Mouse (Mus musculus): ENCODE data around the gene Calhm5.
A peak's percentile ranks its signal among the peaks of the same experiment; 100 is the strongest.

Calhm5 gene

DNA sequence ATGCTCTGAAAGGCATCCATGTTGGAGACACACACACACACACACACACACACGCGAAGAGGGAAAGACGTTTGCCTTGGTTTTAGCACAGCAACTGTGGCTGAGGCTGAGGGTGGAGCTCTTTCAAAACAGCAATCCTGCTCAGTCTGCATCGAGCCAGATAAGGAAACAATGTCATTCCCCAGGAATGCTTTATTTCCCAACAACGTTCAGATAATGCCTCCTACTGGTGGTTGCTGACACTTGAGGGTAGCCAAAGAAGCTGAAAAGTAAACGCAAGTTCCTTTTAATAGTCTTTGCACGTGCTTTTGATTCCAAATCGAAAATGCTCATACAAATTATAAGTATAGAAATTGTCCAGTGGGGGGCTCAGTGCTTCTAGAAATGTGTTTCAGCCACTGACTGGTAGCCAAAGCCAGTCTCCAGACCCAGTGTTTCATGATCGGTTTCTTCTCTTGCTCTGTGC lies at the start of gene Calhm5:
Gene Calhm5, minus strand, starts transcription at position 102 of the 466 bp plus-strand sequence.
- DNase-seq (ENCODE audit: extremely low read depth, insufficient read length, low spot score): peak; percentile 11

DNA sequence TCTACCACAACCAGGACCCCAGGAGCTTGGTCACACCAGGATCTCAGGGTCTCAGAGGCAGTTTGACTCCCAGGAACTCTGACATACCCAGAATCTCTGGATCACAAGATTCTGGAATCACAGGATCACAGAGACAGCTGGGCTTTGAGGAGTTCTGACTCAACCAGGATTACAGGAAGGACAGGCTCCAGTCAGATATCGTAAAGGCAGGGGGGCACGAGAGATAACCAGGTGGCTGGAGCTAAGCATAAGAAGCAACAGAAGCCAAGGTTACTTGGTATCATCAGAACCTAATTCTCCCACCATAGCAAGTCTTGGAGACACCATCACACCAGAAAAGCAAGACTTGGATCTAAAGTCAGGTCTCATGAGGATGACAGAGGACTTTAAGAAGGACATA lies 45.4 kb upstream of the Calhm5 start:
- no peak for DNase-seq (ENCODE audit: extremely low read depth, insufficient read length, low spot score)

DNA sequence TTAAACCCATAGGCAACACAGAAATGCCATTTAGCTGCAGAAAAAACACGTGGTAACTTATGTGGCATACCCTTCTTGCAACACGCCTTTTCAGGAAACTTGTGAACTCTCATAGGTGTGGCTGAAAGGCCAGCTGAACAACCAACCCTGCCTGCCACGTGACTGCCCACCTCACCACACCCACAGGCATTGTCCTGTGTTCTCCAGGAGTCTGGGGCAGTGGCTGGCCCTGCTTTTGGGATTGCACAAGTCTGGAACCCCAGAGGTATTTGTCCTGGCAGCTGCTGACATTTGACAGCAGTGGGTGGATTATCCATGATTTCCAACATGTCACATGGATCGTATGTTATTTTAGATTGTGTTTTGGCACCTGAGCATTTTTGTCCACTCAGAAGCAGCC lies 43.4 kb upstream of the Calhm5 start:
- DNase-seq (ENCODE audit: extremely low read depth, insufficient read length, low spot score): no peak

DNA sequence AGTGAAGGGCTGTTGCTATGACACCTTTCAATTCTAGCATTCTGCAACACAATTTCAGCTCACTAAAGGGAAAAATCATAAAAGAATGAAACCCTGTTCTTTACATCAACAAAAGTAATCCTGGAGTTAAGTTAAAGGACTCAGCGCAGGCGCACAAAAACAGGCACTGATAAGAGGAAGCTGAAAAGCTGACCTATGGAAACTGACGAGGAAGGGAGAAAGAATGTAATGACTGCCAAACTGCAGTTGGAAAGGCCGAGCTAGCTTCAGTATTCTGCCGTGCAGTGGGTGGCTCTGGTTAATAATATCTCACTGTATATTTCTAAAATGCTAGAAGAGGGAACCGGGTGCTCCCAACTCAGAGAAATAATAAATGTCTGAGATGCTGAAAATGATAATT lies 41.7 kb upstream of the Calhm5 start:
- no peak for DNase-seq (ENCODE audit: extremely low read depth, insufficient read length, low spot score)

DNA sequence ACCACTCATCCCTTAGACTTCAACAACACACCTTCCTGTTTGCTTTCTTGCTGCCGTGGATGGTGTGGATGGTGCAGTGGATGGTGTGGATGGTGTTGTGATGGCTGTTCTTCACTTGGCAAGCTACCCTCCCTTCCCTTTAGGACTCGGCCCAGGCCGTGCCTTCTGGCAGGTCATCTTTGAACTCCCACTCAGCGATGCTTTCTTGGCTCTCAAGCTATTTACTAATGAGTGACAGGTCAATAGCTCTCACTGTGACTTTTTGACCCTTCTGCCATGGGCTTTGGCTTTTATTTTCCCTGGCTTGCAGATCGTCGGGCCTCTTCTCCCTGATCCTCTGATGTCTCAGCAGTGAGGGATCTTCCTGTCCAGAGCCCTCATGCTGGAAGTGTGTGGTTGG lies 40.1 kb upstream of the Calhm5 start:
- no peak for DNase-seq (ENCODE audit: extremely low read depth, insufficient read length, low spot score)

DNA sequence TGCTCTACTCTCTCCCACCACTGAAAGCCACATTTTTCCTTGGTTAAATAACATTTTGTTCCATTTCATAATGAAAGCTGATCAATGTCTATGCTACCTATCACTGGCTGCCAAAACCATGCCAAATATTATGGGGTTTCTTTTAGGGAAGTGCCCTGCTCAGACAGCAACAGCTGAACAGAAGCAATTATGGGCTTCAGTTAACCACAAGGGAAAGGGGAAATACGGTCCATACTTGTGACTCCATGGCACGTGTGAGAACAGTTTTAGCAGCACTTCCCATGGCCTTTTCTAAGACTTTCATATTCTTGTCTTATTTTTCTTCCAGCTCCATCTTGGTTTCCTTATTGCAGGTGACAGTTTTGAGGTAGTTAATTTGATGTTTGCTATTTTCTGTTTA lies 35.0 kb upstream of the Calhm5 start:
- DNase-seq (ENCODE audit: extremely low read depth, insufficient read length, low spot score): no peak

DNA sequence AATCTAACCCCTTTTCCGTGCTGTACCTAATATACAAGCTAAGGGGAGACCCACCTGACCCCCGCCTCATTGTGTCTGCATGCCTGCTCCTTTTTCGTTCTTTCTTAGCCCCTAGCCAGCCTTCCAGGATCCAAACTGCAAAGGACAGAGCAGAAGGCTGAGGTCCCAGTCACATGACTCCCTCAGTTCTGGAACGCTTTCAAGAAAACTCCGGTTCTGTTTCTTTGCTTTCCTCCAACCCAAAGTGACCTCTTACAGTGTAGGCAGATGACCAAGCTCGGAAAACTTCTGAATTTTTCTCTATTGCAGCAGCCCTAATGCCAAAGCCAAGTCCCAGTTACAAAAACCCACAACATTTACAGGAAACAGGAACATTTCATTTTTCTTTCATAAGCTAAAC lies 32.1 kb upstream of the Calhm5 start:
- DNase-seq (ENCODE audit: extremely low read depth, insufficient read length, low spot score): no peak

DNA sequence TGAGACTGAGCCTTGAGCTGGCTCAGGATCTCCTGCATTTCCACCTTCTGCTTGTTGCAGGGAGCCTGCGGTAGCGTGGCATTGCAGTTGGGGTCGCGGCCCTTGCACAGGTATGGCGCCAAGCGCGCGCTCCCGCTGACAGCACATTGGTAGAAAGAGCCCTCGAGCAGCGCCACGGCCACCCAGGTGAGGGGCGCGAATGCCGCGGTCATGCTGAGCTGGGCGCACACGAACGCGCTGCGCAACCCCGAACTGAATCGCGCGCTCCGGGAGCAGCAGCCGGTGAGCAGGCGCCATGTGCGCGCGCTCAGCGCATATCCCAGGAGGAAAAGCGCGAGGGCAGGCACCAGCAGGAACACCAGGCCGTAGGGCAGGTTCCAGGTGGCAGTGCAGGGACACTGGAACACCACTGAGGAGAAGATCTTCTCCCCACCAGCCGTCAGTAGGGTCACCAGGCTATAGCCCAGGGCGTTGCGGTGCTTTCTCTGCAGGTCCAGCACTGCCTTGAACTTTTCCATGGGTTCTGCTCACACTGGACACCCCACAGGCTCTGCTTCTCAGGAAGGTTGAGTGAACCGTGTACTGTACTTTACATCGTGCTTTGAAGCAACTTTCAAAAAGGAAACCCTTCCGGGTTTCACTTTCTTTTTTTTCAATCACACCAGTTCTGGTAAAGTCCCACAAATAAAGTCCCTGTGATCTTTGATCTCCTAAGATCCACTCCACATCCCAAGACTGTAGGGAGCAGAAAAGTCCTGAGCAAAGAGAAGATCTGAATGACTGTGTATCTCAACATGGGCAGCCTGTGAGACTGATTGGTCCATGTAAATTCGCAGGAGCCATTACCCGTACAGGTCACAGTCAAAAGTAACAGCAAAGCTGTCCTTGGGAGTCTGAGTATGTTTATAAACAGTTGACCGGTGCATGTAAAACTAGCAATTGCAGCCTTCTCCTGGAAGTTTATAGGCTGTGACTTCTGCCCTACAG lies 31.4 kb upstream of the Calhm5 start, which contains the start of gene Calhm6:
Gene Calhm6, minus strand, starts transcription at position 593 of the 987 bp plus-strand sequence.
- no peak for DNase-seq (ENCODE audit: extremely low read depth, insufficient read length, low spot score)

DNA sequence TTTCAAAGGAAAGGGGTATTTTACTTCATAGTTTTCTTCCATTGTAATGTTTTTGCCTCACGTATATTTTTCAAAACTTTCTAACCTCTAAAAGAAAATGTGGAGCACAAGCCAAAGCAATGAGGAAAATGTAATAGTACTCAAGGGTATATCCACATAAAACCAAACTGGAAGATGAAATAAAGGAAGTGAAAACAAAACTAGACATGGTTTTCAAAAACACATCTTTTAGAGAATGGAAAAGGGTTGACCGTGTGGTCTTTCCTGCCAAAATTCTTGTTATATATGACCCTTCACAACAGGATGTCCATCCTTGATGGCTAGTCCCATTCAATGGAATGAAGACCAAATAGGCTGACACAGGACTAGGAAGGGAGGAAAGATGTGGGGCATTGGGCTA lies 22.1 kb upstream of the Calhm5 start:
- no peak for DNase-seq (ENCODE audit: extremely low read depth, insufficient read length, low spot score)

DNA sequence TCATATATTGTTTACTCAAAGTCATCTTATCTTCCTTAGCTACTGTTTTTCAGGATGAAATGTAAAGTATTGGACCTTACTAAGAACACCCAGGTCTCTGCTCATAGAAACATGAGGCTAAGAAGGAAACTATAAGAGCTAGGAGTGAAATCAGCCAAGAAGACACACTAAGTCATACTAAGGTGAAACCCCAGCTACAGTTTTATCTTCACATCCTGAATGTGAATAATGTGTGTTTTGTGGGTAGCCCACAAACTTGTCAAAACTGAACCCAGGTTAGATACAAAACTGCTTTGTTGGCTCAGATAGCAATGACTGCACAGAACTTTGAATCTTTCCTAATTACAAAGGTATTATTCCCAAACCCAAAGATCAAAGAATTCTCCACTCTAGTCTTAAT lies 21.5 kb upstream of the Calhm5 start:
- DNase-seq (ENCODE audit: extremely low read depth, insufficient read length, low spot score): no peak

DNA sequence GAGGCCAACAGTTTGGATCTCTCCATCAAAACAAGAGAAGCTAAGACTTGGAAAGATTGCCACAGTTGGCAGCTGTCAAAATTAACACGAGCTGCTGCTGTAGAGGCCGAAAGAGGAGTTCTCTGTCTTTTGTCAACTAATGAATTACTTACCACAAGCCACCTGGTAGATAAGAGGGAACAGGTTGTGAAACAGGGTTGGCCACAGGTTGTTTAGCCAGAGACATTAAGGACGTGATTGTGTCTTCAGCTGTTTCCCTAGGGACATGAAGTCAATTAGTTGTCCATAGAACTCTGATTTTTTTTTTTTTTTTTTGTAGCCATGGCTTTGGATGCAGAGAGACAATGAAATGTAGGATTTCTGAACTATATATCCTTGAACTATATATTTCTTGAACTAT lies 20.8 kb upstream of the Calhm5 start:
- DNase-seq (ENCODE audit: extremely low read depth, insufficient read length, low spot score): no peak

DNA sequence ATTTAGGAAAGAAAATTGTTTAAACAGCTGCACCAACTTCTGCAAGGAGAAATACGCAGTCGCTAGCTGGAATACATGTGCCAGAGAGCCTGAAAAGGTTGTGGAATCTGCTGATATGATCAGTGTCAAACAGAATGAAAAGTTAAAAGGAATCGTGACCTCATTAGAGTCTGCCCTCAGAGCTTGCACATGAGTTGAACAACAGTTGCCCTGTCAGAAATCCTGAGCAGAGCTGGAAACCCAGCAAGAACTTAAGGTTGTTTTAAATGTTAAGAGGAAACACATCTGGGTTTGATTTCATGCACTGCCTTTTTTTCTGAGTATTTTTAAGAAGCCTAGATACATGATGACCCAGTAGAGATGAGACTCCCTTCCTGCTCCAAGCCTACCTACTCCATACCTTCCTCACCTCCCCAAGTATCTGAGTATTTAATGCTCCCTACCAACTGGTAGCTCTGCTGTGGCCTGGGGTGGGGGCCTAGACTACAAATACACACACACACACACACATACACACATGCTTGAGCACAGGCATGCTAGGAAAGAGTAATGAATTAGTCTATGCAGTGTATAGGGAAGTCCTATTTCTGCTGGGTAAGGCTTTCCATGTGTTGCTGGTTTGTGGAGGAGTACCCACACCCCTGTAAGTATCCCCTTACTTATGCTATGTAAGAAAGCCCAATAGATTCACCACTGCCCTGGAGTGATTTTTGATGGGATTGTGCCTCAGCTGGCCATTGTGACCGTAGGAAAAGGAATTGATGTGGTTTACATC lies 15.8 kb upstream of the Calhm5 start:
- no peak for DNase-seq (ENCODE audit: extremely low read depth, insufficient read length, low spot score)

DNA sequence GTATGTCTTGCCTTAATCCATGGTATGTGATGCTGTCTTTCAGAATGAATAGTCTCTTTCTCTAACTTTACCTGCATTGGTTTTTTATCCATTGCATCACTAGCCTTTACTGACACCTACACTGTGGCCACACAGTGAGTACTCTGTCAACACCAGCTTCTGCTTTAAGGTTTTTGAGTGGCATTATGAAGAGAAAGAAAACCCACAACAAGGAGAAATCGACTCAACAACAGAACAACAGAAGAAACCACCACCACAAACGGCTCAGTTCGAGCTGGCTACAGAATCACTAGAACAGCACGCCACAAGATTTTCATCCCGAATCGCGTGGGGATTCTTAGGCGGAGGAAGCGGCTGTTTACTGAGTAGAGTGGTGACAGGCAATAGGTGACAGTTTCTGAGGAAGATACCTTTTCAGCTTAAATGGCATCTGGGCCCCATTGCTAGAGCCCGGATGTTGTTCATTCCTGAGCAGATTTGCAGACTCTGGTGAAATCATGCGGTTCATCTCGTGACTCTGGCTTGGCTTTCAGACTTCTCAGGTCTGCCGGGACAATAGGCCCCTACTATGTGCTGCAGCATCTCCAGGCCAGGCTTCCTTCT lies 14.6 kb upstream of the Calhm5 start:
- DNase-seq (ENCODE audit: extremely low read depth, insufficient read length, low spot score): no peak

DNA sequence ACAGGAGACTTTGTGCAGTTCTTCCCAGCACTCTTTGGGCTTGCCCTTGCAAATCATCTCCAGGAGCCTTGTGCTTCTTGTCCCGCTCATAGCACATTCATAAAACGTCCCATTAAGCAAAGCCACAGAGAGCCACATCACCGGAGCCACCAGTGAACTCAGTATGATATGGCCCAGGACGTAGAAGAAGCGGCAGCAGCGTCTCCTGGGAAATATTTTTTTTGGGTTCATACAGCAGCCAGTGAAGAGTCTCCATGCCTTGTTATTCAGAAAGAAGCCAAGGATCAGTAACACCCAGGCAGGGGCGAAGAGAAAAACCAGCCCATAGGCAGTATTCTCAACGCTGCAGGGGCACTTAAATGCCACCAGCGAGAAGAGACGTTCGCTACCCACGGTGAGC lies 355 bp downstream of the Calhm5 start:
- no peak for DNase-seq (ENCODE audit: extremely low read depth, insufficient read length, low spot score)

DNA sequence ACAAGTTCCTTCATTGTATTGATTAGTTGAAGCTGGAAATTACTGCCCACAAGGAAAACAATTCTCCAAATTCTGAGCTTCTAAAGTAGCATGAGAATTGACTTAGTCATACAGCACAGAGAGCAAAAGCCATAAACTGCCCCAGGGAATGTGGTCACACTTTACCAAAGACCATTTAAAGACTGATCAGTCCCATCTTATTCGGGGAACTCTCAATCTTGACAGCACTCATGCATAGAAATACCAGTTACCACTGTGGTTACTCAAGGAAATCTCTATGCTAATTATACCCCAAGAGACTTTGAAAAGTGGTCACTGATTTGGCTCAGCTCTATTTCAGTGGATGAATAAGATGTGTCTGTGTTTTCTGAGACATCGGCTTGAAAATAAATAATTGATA lies 1.2 kb downstream of the Calhm5 start:
- DNase-seq (ENCODE audit: extremely low read depth, insufficient read length, low spot score): no peak

DNA sequence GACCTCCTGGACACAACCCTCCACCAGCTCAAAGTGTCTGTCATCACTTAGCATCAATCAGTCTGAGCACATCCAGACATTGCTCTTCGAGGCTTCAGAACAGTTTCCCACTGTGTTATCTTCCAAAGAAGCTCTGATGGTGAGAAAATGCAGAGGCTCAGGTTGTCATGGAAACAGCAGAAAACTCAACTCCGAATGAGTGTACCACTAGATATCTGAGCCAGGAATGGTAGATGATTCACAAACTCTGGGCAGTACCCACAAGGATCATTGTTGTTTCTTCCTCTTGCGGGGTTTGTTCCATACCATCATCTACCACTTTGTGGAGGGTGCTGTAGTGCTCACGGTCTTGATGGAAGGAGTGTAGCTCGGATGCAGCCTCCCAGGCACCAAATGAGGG lies 4.4 kb downstream of the Calhm5 start:
- DNase-seq (ENCODE audit: extremely low read depth, insufficient read length, low spot score): no peak

DNA sequence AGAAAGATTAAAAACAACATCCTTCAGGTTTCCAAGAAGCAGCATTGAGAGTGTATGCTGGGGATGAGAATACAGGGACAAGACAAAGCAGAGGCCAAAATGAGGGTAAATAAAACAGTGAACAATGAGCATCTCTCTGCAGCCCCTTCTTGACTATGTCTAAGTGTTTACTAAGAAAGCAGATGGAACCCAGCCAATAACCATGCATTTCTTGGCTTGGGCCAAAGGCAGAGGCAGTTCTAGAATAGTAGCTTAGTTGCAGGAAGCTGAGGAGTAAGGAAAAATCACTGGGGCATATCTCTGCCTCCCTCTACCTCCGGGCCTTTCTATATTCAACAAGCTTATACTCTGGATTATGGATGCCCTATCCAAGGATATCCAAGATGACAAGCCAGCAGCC lies 5.8 kb downstream of the Calhm5 start:
- DNase-seq (ENCODE audit: extremely low read depth, insufficient read length, low spot score): no peak

DNA sequence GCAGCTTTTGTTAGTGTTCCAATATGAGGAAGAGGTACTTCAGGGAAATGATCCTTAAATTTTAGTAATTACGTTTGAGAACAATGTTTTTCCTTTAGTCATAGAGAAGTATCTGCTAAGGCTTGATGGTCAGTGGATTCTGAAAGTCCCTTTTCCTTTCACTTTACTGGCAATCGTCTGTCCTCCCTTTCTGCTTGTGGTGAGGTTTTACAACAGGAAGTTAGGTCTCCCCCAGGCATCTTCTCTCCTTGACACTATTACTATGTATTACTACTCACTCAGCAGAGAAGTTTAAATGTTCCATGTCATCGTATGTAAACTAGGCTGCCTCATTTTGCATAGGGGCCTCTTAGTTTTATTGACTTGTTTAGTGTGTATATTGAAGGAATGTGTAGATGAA lies 6.8 kb downstream of the Calhm5 start:
- DNase-seq (ENCODE audit: extremely low read depth, insufficient read length, low spot score): no peak

DNA sequence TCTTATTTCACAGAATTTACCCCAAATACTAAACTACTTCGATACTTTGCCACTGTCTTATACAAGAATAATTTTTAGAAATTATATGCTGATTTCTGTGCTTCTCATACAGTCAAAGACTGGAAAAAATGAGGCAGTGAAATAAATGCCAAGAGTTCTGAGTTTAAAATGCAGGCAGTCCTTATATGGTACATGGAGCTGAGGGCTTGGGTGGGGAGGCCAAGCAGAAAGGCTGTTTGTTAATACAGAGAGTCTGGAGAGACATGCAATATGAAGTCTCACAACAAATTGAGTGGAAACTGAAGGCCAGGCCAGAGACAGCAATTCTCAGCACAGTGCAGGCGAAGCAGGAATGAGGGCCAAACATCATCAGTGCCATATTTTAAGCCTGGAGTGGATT lies 7.8 kb downstream of the Calhm5 start:
- DNase-seq (ENCODE audit: extremely low read depth, insufficient read length, low spot score): no peak

DNA sequence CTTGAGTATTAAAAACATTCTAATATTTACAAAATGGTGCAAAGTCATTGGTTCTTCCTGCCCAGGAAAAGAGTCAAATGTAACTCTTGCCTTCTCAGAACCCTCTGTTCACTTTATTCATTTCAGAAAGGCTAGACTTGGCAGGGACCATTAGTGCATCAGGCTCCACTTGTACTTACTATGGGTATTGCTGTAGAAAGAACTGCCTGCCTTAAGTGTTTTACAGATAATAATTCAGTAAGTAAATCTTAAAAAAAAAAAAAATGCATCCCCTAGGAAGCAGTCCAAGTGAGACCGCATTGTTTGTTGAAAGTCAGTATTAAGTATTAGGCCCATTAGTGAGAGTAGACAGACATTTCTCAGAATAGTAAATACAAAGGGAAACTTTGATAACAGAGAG lies 9.8 kb downstream of the Calhm5 start:
- no peak for DNase-seq (ENCODE audit: extremely low read depth, insufficient read length, low spot score)

DNA sequence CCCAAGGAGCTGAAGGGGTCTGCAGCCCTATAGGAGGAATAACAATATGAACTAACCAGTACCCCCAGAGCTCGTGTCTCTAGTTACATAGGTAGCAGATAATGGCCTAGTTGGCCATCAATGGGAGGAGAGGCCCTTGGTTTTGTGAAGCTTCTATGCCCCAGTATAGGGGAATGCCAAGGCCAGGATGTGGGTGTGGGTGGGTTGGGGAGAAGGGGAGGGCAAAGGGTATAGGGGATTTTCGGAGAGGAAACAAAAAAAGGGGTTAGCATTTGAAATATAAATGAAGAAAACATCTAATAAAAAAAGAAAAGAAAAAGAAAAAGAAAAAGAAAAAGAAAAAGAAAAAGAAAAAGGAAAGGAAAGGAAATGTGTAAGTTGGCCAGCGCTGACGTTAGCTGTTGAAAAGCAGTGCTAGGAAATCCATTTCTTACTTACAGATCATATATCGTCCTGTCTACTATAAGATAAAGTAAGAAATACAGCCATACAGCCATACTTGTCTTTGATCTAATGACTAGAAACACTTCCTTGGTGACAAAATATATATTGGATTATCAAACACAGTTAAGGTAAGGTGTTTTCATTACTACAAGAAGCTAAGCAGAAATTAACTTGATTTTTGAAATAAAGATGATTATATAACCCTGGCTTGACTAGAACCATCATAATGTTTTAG lies 21.7 kb downstream of the Calhm5 start:
- DNase-seq (ENCODE audit: extremely low read depth, insufficient read length, low spot score): no peak
